Mouse (Mus musculus): ENCODE measurements at regions not wholly inside any gene's neighbourhood (a gene's known extent, or its start where the extent isn't known, plus 50 kb on each side); places are given as distances from the start of the nearest gene placed in this dataset.

- Histone ChIP-seq H3K27me3 (no peaks in the 10 kb centered on the region), H3K4me2 (no peak overlapping the region), H3K27ac (no peak overlapping the region), H3K9ac (no peak overlapping the region), H3K36me3 (ENCODE audit: poor library complexity, severe bottlenecking) (no peaks in the 10 kb centered on the region), H3K4me1 (no peaks in the 10 kb centered on the region), H3K4me3 (no peak overlapping the region), H3K9me3 (replicated peaks) (no peaks in the 10 kb centered on the region)
- WGBS = 92% methylated on average over 11 of the region's 11 CpGs
- ATAC-seq = no peak
These were observed 93.8 kb upstream of the Psmd7 start for GRCm38 (mm10) chr8:107682066-107682465.

GRCm38 (mm10) chr8:107684721-107685691 lies 96.7 kb upstream of the Psmd7 start:
- no peaks in the 10 kb centered on the region for H3K36me3 ChIP-seq (ENCODE audit: poor library complexity, severe bottlenecking)
- WGBS = 73% methylated on average over 29 of the region's 29 CpGs
- H3K4me3 ChIP-seq = no peak overlapping the region
- no peaks in the 10 kb centered on the region for H3K9me3 ChIP-seq (replicated peaks)
- H3K4me2 ChIP-seq = no peak overlapping the region
- no peak overlapping the region for H3K27ac ChIP-seq
- H3K4me1 ChIP-seq = no peaks in the 10 kb centered on the region
- no peak overlapping the region for H3K9ac ChIP-seq
- no peak for ATAC-seq
- no peaks in the 10 kb centered on the region for H3K27me3 ChIP-seq

DNA sequence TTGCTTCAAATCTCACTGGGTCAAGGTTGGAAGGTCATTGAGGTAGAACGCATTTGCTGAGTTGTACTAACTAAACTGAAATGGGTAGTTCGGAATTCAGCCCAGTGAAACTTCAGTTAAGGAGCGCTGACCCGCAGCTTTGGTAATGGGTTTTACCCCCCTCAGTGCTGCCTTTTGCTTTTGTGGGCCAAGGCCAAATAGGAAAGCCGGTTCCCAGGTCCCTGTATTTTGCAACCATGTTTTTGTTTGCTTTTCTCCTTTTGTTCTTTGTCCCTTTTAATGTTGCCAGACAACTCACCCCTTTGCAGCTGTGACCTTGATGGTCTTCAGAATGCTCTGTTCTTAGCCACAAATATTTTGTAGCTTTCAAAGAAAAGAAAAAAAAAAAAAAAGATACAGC lies 98.7 kb upstream of the Psmd7 start:
- no peak for ATAC-seq
- no peaks in the 10 kb centered on the region for H3K36me3 ChIP-seq (ENCODE audit: poor library complexity, severe bottlenecking)
- no peak overlapping the region for H3K27ac ChIP-seq
- 0 out of 2 replicates have a peak, but pooled peaks cover 5% of the 10 kb centered on the region for H3K4me1 ChIP-seq
- no peaks in the 10 kb centered on the region for H3K9me3 ChIP-seq (replicated peaks)
- H3K9ac ChIP-seq = no peak overlapping the region
- H3K4me2 ChIP-seq = no peak overlapping the region
- H3K4me3 ChIP-seq = no peak overlapping the region
- WGBS = 56% methylated on average over 5 of the region's 5 CpGs
- H3K27me3 ChIP-seq = no peaks in the 10 kb centered on the region

GRCm38 (mm10) chr8:107687529-107687928 lies 99.3 kb upstream of the Psmd7 start:
- 0 out of 2 replicates have a peak, but pooled peaks cover 5% of the 10 kb centered on the region for H3K4me1 ChIP-seq
- no peak overlapping the region for H3K4me3 ChIP-seq
- H3K9ac ChIP-seq = no peak overlapping the region
- no peak overlapping the region for H3K4me2 ChIP-seq
- H3K27me3 ChIP-seq = no peaks in the 10 kb centered on the region
- no peak for ATAC-seq
- WGBS = 87% methylated on average over 9 of the region's 9 CpGs
- no peaks in the 10 kb centered on the region for H3K36me3 ChIP-seq (ENCODE audit: poor library complexity, severe bottlenecking)
- H3K9me3 ChIP-seq (replicated peaks) = no peaks in the 10 kb centered on the region
- H3K27ac ChIP-seq = no peak overlapping the region

GRCm38 (mm10) chr8:107689020-107689419 lies 100.8 kb upstream of the Psmd7 start:
- peak; percentile 59; the same call in 1 of the 2 replicates for ATAC-seq
- 85% methylated on average over 10 of the region's 10 CpGs for WGBS

DNA sequence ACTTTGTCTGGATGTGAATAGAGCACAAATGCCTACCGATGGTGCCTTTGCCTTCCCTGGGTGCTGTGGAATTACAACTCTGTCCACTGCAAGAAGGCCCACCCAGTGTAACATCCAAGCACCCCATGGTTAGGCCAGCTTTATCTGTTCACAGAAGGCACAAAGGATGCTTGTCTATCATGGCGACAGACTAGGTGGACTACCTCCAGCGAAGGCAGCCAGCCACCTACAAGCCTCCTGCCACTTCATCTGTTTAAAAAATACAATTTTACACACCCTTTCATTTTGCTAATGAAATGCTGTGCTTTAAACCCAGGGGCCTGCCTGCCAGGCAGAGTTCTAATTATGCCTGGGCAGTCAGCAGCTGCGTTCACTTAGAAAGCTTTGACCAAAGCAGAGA lies 103.0 kb upstream of the Psmd7 start:
- WGBS = 78% methylated on average over 4 of the region's 4 CpGs
- H3K9me3 ChIP-seq (replicated peaks) = no peaks in the 10 kb centered on the region
- H3K4me1 ChIP-seq = 0 out of 2 replicates have a peak, but pooled peaks cover 5% of the 10 kb centered on the region
- H3K27ac ChIP-seq = no peak overlapping the region
- no peak overlapping the region for H3K4me3 ChIP-seq
- no peak overlapping the region for H3K4me2 ChIP-seq
- H3K9ac ChIP-seq = no peak overlapping the region
- H3K27me3 ChIP-seq = no peaks in the 10 kb centered on the region
- ATAC-seq = no peak
- H3K36me3 ChIP-seq (ENCODE audit: poor library complexity, severe bottlenecking) = no peaks in the 10 kb centered on the region

More at GRCm38 (mm10) chr8:107689020-107689419, 100.8 kb upstream of the Psmd7 start:
- Histone ChIP-seq H3K4me2 (no peak overlapping the region), H3K27ac (peak overlapping the region; percentile 5; the same call in 1 of the 2 replicates), H3K27me3 (no peaks in the 10 kb centered on the region), H3K9me3 (replicated peaks) (no peaks in the 10 kb centered on the region), H3K36me3 (ENCODE audit: poor library complexity, severe bottlenecking) (no peaks in the 10 kb centered on the region), H3K9ac (no peak overlapping the region), H3K4me3 (no peak overlapping the region), H3K4me1 (0 out of 2 replicates have a peak, but pooled peaks cover 5% of the 10 kb centered on the region)

DNA sequence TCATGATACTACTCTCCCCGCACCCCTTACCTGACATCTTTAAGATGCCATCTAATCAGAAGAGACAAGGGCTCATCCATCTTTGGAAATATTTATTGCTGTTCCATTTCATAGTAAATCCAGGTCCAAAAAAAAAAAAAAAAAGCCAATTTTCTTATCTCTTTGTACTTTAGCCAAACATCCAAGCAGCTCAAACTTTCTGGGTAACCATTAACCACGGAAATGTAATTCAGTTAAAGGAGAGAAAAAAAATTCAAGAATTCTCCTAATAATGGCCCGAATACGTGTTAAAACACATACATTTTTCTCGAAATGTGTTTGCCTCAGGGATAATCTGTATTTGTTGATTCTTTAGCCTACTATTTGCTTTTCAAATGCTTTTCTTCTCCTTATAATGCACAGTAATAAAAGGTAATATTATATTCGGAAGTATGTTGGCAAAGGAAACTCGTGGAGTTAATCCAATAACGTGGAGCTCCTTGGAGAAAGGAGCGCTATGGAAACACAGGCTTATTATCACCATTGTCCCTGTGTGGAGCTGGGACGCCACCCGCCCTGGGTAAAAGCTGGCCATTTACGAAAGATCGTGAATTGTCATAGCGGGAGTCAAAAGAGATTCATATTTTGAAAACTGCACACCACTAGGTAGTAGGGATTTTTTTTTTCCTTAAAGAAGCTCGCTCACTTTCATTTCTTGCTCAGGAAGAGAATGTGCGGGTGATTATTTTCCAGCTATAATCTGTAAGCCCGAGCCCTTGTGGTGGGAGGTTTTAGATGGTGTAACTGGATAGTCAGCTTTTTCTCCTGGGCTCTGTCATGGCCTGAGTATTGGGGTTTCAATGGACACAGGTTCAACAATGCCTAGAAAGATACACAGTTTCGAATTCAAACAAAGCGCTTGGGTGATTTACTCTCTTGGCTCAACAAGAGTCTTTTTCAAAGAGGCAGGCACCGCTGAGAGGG lies 108.4 kb upstream of the Psmd7 start:
- Histone ChIP-seq H3K4me1 (peaks cover 7% of the 10 kb centered on the region; the same call in 1 of the 2 replicates), H3K4me2 (no peak overlapping the region), H3K4me3 (no peak overlapping the region), H3K27ac (no peak overlapping the region), H3K27me3 (no peaks in the 10 kb centered on the region), H3K9ac (no peak overlapping the region), H3K36me3 (ENCODE audit: poor library complexity, severe bottlenecking) (no peaks in the 10 kb centered on the region), H3K9me3 (replicated peaks) (no peaks in the 10 kb centered on the region)
- no peak for ATAC-seq
- WGBS = 68% methylated on average over 20 of the region's 20 CpGs

- peaks cover 7% of the 10 kb centered on the region; the same call in 1 of the 2 replicates for H3K4me1 ChIP-seq
- ATAC-seq = no peak
- no peak overlapping the region for H3K9ac ChIP-seq
- WGBS = 32% methylated on average over 7 of the region's 7 CpGs
- no peak overlapping the region for H3K4me3 ChIP-seq
- H3K4me2 ChIP-seq = peak overlapping the region; percentile 10; the same call in 1 of the 2 replicates
- no peaks in the 10 kb centered on the region for H3K36me3 ChIP-seq (ENCODE audit: poor library complexity, severe bottlenecking)
- H3K9me3 ChIP-seq (replicated peaks) = no peaks in the 10 kb centered on the region
- H3K27me3 ChIP-seq = no peaks in the 10 kb centered on the region
- peak overlapping the region; percentile 3; the same call in 1 of the 2 replicates for H3K27ac ChIP-seq
These were observed 111.0 kb upstream of the Psmd7 start for GRCm38 (mm10) chr8:107699307-107699706.

GRCm38 (mm10) chr8:107699759-107700158 lies 111.5 kb upstream of the Psmd7 start:
- Histone ChIP-seq H3K4me2 (no peak overlapping the region), H3K9me3 (replicated peaks) (no peaks in the 10 kb centered on the region), H3K4me3 (no peak overlapping the region), H3K36me3 (ENCODE audit: poor library complexity, severe bottlenecking) (no peaks in the 10 kb centered on the region), H3K27ac (peak overlapping the region; percentile 3; the same call in 1 of the 2 replicates), H3K27me3 (no peaks in the 10 kb centered on the region), H3K4me1 (peaks cover 7% of the 10 kb centered on the region; the same call in 1 of the 2 replicates), H3K9ac (no peak overlapping the region)
- ATAC-seq = no peak
- WGBS = 52% methylated on average over 3 of the region's 3 CpGs

GRCm38 (mm10) chr8:107715901-107716300 lies 127.6 kb upstream of the Psmd7 start:
- Histone ChIP-seq H3K36me3 (ENCODE audit: poor library complexity, severe bottlenecking) (no peaks in the 10 kb centered on the region), H3K4me2 (no peak overlapping the region), H3K4me3 (no peak overlapping the region), H3K9ac (no peak overlapping the region), H3K4me1 (no peaks in the 10 kb centered on the region), H3K9me3 (replicated peaks) (no peaks in the 10 kb centered on the region), H3K27me3 (no peaks in the 10 kb centered on the region), H3K27ac (no peak overlapping the region)
- WGBS = 87% methylated on average over 10 of the region's 10 CpGs
- no peak for ATAC-seq

DNA sequence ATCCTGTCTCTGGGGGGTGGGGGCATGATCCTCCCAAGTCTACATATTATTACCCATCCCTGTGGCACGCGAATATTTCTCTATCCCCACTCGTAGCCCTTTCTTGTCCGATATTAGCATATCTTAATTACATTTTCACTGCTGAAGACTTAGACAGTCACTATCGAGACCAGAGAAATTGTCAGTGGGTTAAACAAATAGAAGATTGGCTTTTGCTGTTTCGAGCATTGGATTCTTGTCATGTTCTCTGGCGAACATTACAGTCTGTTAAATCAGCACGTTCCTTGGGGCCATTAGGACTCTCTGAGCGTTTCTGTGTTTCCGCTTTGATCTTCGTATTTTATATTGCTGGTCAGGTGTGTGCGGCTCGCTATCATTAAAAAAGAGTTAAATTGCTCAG lies 129.6 kb upstream of the Psmd7 start:
- WGBS = 92% methylated on average over 13 of the region's 13 CpGs
- no peaks in the 10 kb centered on the region for H3K4me1 ChIP-seq
- H3K36me3 ChIP-seq (ENCODE audit: poor library complexity, severe bottlenecking) = no peaks in the 10 kb centered on the region

More for the DNA sequence above, 129.6 kb upstream of the Psmd7 start:
- Histone ChIP-seq H3K9me3 (replicated peaks) (no peaks in the 10 kb centered on the region), H3K9ac (no peak overlapping the region), H3K4me2 (no peak overlapping the region), H3K4me3 (no peak overlapping the region), H3K27me3 (no peaks in the 10 kb centered on the region), H3K27ac (no peak overlapping the region)
- no peak for ATAC-seq
